Mouse (Mus musculus): ENCODE data around the gene Hnrnph2. TPM values are rescaled to one million over a fixed set of nuclear protein-coding genes. Genes with fewer than 3 reads are reported as not detected.

Hnrnph2 gene
- polyA plus RNA-seq, 1 experiment from 2014 or later: 185 TPM

- Histone ChIP-seq H3K4me3 (ENCODE audit: low read depth, low read length) (no peak within 1 kb of the TSS), H3K27ac (ENCODE audit: low read depth, low read length) (no peak within 1 kb of the TSS), H3K9ac (ENCODE audit: low read length) (no peak within 1 kb of the TSS), H3K27me3 (ENCODE audit: control insufficient read depth, insufficient read depth, low read length) (no peaks in the 10 kb centered on the region), H3K4me2 (ENCODE audit: low read depth, low read length, severe bottlenecking) (no peak within 1 kb of the TSS), H3K4me1 (replicated peaks; ENCODE audit: control insufficient read depth, insufficient read depth, low read length) (no peaks in the 10 kb centered on the region), H3K9me3 (ENCODE audit: control insufficient read depth, low read length) (no peaks in the 10 kb centered on the region), H3K36me3 (ENCODE audit: control insufficient read depth, insufficient read depth, low read length) (no peaks in the 10 kb centered on the region)
- ATAC-seq (replicated peaks; ENCODE audit: low FRiP score): no peak
- no peak for DNase-seq (ENCODE audit: low spot score)
- 90% methylated on average over 11 of the region's 11 CpGs for WGBS
These were observed 17.9 kb upstream of the Hnrnph2 start, which contains the start of gene Btk for GRCm38 (mm10) chrX:134582888-134583669. Gene Btk, minus strand, starts transcription at chrX:134583570.

- 13% methylated on average over 45 of the region's 45 CpGs for WGBS
- Histone ChIP-seq H3K9me3 (ENCODE audit: control insufficient read depth, low read length) (no peaks in the 10 kb centered on the region), H3K27ac (ENCODE audit: low read depth, low read length) (peak within 1 kb of the TSS; percentile 78), H3K27me3 (ENCODE audit: control insufficient read depth, insufficient read depth, low read length) (no peaks in the 10 kb centered on the region), H3K36me3 (ENCODE audit: control insufficient read depth, insufficient read depth, low read length) (no peaks in the 10 kb centered on the region), H3K9ac (ENCODE audit: low read length) (peak within 1 kb of the TSS; percentile 72), H3K4me3 (ENCODE audit: low read depth, low read length) (peak within 1 kb of the TSS; percentile 50), H3K4me1 (replicated peaks; ENCODE audit: control insufficient read depth, insufficient read depth, low read length) (no peaks in the 10 kb centered on the region), H3K4me2 (ENCODE audit: low read depth, low read length, severe bottlenecking) (peak within 1 kb of the TSS; percentile 57)
- DNase-seq (ENCODE audit: low spot score): peak; percentile 92
- ATAC-seq (replicated peaks; ENCODE audit: low FRiP score): peak; percentile 95
These were observed 15.6 kb upstream of the Hnrnph2 start, which contains the start of gene Rpl36a for GRCm38 (mm10) chrX:134585103-134586002. Gene Rpl36a, plus strand, starts transcription at chrX:134585654.

- H3K4me3 ChIP-seq (ENCODE audit: low read depth, low read length): peak overlapping the region; percentile 50
- peak overlapping the region; percentile 72 for H3K9ac ChIP-seq (ENCODE audit: low read length)
- H3K9me3 ChIP-seq (ENCODE audit: control insufficient read depth, low read length): no peaks in the 10 kb centered on the region
- no peak for DNase-seq (ENCODE audit: low spot score)
- WGBS: 43% methylated on average over 8 of the region's 8 CpGs
- H3K4me2 ChIP-seq (ENCODE audit: low read depth, low read length, severe bottlenecking): peak overlapping the region; percentile 57
- H3K4me1 ChIP-seq (replicated peaks; ENCODE audit: control insufficient read depth, insufficient read depth, low read length): no peaks in the 10 kb centered on the region
- H3K27me3 ChIP-seq (ENCODE audit: control insufficient read depth, insufficient read depth, low read length): no peaks in the 10 kb centered on the region
- no peak for ATAC-seq (replicated peaks; ENCODE audit: low FRiP score)
- no peak overlapping the region for H3K27ac ChIP-seq (ENCODE audit: low read depth, low read length)
- H3K36me3 ChIP-seq (ENCODE audit: control insufficient read depth, insufficient read depth, low read length): no peaks in the 10 kb centered on the region
These were observed 14.5 kb upstream of the Hnrnph2 start for GRCm38 (mm10) chrX:134586447-134586846.

GRCm38 (mm10) chrX:134588261-134588660, 12.7 kb upstream of the Hnrnph2 start:
- H3K4me3 ChIP-seq (ENCODE audit: low read depth, low read length): no peak overlapping the region
- no peak overlapping the region for H3K9ac ChIP-seq (ENCODE audit: low read length)
- H3K27ac ChIP-seq (ENCODE audit: low read depth, low read length): no peak overlapping the region
- WGBS: 76% methylated on average over 4 of the region's 4 CpGs
- ATAC-seq (replicated peaks; ENCODE audit: low FRiP score) (no peak), DNase-seq (ENCODE audit: low spot score) (no peak)
- no peaks in the 10 kb centered on the region for H3K27me3 ChIP-seq (ENCODE audit: control insufficient read depth, insufficient read depth, low read length)
- H3K4me1 ChIP-seq (replicated peaks; ENCODE audit: control insufficient read depth, insufficient read depth, low read length): no peaks in the 10 kb centered on the region
- no peaks in the 10 kb centered on the region for H3K36me3 ChIP-seq (ENCODE audit: control insufficient read depth, insufficient read depth, low read length)
- H3K4me2 ChIP-seq (ENCODE audit: low read depth, low read length, severe bottlenecking): no peak overlapping the region
- no peaks in the 10 kb centered on the region for H3K9me3 ChIP-seq (ENCODE audit: control insufficient read depth, low read length)

- no peak overlapping the region for H3K4me2 ChIP-seq (ENCODE audit: low read depth, low read length, severe bottlenecking)
- no peaks in the 10 kb centered on the region for H3K4me1 ChIP-seq (replicated peaks; ENCODE audit: control insufficient read depth, insufficient read depth, low read length)
- no peaks in the 10 kb centered on the region for H3K9me3 ChIP-seq (ENCODE audit: control insufficient read depth, low read length)
- no peaks in the 10 kb centered on the region for H3K27me3 ChIP-seq (ENCODE audit: control insufficient read depth, insufficient read depth, low read length)
- DNase-seq (ENCODE audit: low spot score): no peak
- no peak overlapping the region for H3K9ac ChIP-seq (ENCODE audit: low read length)
- H3K36me3 ChIP-seq (ENCODE audit: control insufficient read depth, insufficient read depth, low read length): no peaks in the 10 kb centered on the region
- H3K4me3 ChIP-seq (ENCODE audit: low read depth, low read length): no peak overlapping the region
- no peak overlapping the region for H3K27ac ChIP-seq (ENCODE audit: low read depth, low read length)
- no peak for ATAC-seq (replicated peaks; ENCODE audit: low FRiP score)
- 83% methylated on average over 3 of the region's 3 CpGs for WGBS
These were observed 12.0 kb upstream of the Hnrnph2 start for GRCm38 (mm10) chrX:134588997-134589396.

- WGBS: 62% methylated on average over 5 of the region's 5 CpGs
- Histone ChIP-seq H3K27me3 (ENCODE audit: control insufficient read depth, insufficient read depth, low read length) (no peaks in the 10 kb centered on the region), H3K4me1 (replicated peaks; ENCODE audit: control insufficient read depth, insufficient read depth, low read length) (no peaks in the 10 kb centered on the region), H3K36me3 (ENCODE audit: control insufficient read depth, insufficient read depth, low read length) (no peaks in the 10 kb centered on the region), H3K4me3 (ENCODE audit: low read depth, low read length) (no peak overlapping the region), H3K4me2 (ENCODE audit: low read depth, low read length, severe bottlenecking) (no peak overlapping the region), H3K27ac (ENCODE audit: low read depth, low read length) (no peak overlapping the region), H3K9me3 (ENCODE audit: control insufficient read depth, low read length) (no peaks in the 10 kb centered on the region), H3K9ac (ENCODE audit: low read length) (no peak overlapping the region)
- DNase-seq (ENCODE audit: low spot score): no peak
- no peak for ATAC-seq (replicated peaks; ENCODE audit: low FRiP score)
These were observed 11.1 kb upstream of the Hnrnph2 start for GRCm38 (mm10) chrX:134589836-134590235.

- ATAC-seq (replicated peaks; ENCODE audit: low FRiP score): no peak
- Histone ChIP-seq H3K9me3 (ENCODE audit: control insufficient read depth, low read length) (no peaks in the 10 kb centered on the region), H3K9ac (ENCODE audit: low read length) (peak overlapping the region; percentile 57), H3K4me1 (replicated peaks; ENCODE audit: control insufficient read depth, insufficient read depth, low read length) (no peaks in the 10 kb centered on the region; the same call in 1 of the 2 replicates), H3K4me3 (ENCODE audit: low read depth, low read length) (peak overlapping the region; percentile 50), H3K27me3 (ENCODE audit: control insufficient read depth, insufficient read depth, low read length) (no peaks in the 10 kb centered on the region), H3K4me2 (ENCODE audit: low read depth, low read length, severe bottlenecking) (peak overlapping the region; percentile 59; the same call in 1 of the 2 replicates), H3K36me3 (ENCODE audit: control insufficient read depth, insufficient read depth, low read length) (no peaks in the 10 kb centered on the region), H3K27ac (ENCODE audit: low read depth, low read length) (0 out of 2 replicates have a peak overlapping the region, but pooled peaks have one; percentile 21)
- DNase-seq (ENCODE audit: low spot score): no peak
- 29% methylated on average over 10 of the region's 10 CpGs for WGBS
These were observed 935 bp upstream of the Hnrnph2 start for GRCm38 (mm10) chrX:134599922-134600565.
